Mouse (Mus musculus): ENCODE data around the gene Thap3. TPM values are rescaled to one million over a fixed set of nuclear protein-coding genes. Genes with fewer than 3 reads are reported as not detected.

Thap3 gene
- polyA plus RNA-seq, 1 experiment, result 72.0 TPM

DNA sequence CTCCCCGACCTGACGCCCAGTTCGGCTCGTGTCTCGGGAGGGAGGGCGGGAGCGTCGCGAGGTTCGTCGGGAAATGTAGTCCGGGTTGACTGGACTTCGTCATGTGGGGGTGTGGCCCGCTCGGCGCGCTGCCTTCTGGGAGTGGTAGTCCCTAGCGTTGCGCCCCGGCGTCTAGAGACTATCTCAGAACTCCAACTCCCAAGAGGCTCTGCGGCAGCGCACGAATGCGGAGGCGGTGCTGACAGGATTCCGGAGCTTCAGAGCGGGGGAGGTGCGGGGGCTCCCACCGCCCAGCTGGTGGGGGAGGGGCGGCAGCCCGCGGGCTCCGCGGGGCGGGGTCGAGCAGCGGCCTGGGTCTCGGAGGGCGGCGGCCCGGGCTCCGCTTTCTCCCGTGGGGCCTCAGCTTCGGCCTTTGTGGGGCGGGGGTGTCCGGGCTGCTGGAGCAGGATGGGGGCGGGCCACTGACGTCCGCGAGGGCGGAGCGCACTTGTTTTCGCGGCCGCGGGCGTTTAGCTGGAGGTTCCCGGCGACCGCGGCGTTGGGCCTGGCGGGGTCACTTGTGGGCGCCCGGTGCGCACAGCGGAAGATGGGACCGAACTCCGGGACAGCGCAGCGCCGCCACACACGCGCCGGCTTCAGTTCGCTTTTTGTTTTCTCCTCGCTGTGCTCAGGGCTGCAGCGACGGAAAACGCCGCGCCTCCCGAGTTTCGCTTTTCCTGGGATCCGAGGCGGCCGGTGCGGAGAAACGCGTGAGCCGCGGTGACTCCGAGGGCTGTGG, 7.6 kb upstream of the Thap3 start, which contains the start of gene Phf13:
TSS of gene Phf13 (minus strand) at position 86 of the 778 bp plus-strand sequence.
- TF ChIP-seq CTCF (IDR thresholded peaks at IDR 0.05; ENCODE audit: borderline replicate concordance, control insufficient read depth, extremely low read depth, insufficient read depth, low read length, poor library complexity), result no peak; the same call in 1 of the 2 replicates
- TF ChIP-seq POLR2A (IDR thresholded peaks at IDR 0.05; ENCODE audit: control insufficient read depth, extremely low read depth, insufficient read depth, low read length, poor library complexity), result no peak
- peaks cover 4% of the 10 kb centered on the region; the same call in 1 of the 2 replicates for H3K36me3 ChIP-seq (ENCODE audit: control insufficient read depth, insufficient read depth, low read length)
- under 1% methylated on average over 94 of the region's 94 CpGs for WGBS
- H3K27me3 ChIP-seq (ENCODE audit: control insufficient read depth, insufficient read depth, low read length), result peaks cover 7% of the 10 kb centered on the region; the same call in 1 of the 2 replicates
- peaks cover 9% of the 10 kb centered on the region for H3K4me1 ChIP-seq (replicated peaks; ENCODE audit: control insufficient read depth, insufficient read depth, low read length)
- DNase-seq, result peak; percentile 99
- H3K4me3 ChIP-seq (ENCODE audit: control insufficient read depth, insufficient read depth, low read length), result peak within 1 kb of the TSS; percentile 97
- no peak within 1 kb of the TSS for H3K27ac ChIP-seq (ENCODE audit: control insufficient read depth, insufficient read depth, low read length)

DNA sequence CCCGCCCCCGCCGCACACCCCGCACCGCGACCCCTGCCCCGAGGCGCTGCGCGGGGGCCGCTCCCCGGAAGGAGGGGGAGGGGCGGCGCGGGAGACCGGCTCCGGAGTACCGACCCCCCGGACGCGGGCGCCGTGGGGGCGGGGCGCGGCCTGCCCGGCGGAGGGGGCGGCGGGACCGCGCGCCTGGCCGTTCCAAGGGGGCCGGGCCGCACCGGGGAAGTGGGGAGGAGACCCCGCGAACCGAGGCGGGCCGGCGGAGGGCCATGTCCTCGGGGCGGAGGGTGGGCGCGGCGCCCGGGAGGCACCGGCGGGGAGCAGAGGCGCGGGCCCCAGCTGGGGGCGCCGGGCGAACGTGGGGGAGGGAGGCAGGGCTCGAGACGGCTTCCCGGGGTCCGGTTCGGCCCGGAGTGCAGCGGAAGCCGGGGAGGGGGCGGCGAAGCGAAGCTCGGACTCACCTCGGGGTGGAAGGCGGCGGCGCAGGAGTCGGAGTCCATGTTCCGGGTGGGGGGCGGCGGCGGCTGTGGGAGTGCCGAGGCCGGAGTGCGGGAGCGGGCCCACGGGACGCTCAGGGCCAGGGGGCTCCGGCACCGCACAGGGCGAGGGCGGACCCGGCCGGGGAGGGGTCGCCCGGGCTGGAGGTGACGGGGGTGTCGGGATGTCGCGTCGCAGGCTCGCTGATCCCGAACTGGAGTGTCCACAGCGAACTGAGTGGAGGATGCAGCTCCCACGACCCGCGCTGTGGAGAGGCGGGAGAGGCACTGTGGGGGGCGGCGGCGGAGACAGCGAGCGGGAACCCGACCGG, 6.8 kb upstream of the Thap3 start:
- TF ChIP-seq POLR2A (IDR thresholded peaks at IDR 0.05; ENCODE audit: control insufficient read depth, extremely low read depth, insufficient read depth, low read length, poor library complexity) (no peak), CTCF (IDR thresholded peaks at IDR 0.05; ENCODE audit: borderline replicate concordance, control insufficient read depth, extremely low read depth, insufficient read depth, low read length, poor library complexity) (peak; percentile 8; the same call in 1 of the 2 replicates)

DNA sequence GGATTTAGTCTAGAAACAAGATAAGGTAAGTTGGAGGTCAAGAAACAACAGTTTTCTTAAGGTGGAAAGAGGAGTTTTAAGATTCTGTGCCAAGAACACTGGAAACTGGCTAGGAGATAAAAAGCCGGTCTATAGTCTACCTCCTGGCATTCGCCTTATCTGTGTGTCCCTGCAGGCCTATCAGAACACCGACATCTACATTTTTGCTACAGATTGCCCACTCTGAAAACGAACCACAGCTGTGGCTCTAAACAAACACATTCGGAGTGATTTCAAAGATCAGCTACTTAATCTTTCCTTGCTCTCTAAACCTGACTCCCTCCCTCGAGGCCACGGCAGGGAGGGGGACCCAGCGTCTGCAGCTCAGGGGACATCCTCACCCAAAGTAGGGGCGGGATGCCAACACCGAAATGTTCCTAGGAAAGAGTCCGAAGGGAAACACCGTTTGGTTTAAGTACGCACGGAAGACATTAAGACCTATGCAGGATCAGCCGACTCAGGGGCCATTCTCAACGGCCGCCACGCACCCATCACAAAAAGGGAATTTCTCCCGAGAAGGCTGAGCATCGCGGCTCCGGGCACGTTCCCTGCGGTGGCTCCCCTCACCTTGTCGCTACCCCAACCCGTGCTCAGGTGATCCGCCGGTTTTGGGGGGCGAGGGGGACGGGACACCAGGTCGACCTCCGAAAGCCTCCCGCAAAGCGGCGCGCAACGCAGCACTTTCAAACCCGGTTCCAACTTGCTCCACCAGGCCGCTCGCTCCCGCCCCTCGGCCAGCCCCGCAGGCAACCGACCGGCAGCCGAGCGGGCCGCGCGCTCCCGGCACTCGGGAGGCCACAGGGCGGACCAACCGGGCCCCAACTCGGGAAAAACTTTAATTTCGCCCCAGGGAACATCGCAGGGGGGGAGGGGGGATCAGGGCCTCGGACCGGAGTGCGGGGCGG, 5.7 kb upstream of the Thap3 start:
- Histone ChIP-seq H3K27ac (ENCODE audit: control insufficient read depth, insufficient read depth, low read length) (no peak overlapping the region), H3K27me3 (ENCODE audit: control insufficient read depth, insufficient read depth, low read length) (peaks cover 7% of the 10 kb centered on the region; the same call in 1 of the 2 replicates), H3K36me3 (ENCODE audit: control insufficient read depth, insufficient read depth, low read length) (peaks cover 9% of the 10 kb centered on the region; the same call in 1 of the 2 replicates), H3K4me1 (replicated peaks; ENCODE audit: control insufficient read depth, insufficient read depth, low read length) (peaks cover 9% of the 10 kb centered on the region), H3K4me3 (ENCODE audit: control insufficient read depth, insufficient read depth, low read length) (peak overlapping the region; percentile 97)
- TF ChIP-seq CTCF (IDR thresholded peaks at IDR 0.05; ENCODE audit: borderline replicate concordance, control insufficient read depth, extremely low read depth, insufficient read depth, low read length, poor library complexity) (0 out of 2 replicates have a peak, but pooled peaks have one; percentile 28), POLR2A (IDR thresholded peaks at IDR 0.05; ENCODE audit: control insufficient read depth, extremely low read depth, insufficient read depth, low read length, poor library complexity) (no peak)
- WGBS, result 10% methylated on average over 61 of the region's 61 CpGs
- DNase-seq, result no peak

More for the DNA sequence above, 6.8 kb upstream of the Thap3 start:
- Histone ChIP-seq H3K36me3 (ENCODE audit: control insufficient read depth, insufficient read depth, low read length) (peaks cover 9% of the 10 kb centered on the region; the same call in 1 of the 2 replicates), H3K27me3 (ENCODE audit: control insufficient read depth, insufficient read depth, low read length) (peaks cover 7% of the 10 kb centered on the region; the same call in 1 of the 2 replicates), H3K4me3 (ENCODE audit: control insufficient read depth, insufficient read depth, low read length) (peak overlapping the region; percentile 97), H3K27ac (ENCODE audit: control insufficient read depth, insufficient read depth, low read length) (no peak overlapping the region), H3K4me1 (replicated peaks; ENCODE audit: control insufficient read depth, insufficient read depth, low read length) (peaks cover 9% of the 10 kb centered on the region)
- WGBS, result 1% methylated on average over 88 of the region's 111 CpGs
- peak; percentile 58 for DNase-seq

DNA sequence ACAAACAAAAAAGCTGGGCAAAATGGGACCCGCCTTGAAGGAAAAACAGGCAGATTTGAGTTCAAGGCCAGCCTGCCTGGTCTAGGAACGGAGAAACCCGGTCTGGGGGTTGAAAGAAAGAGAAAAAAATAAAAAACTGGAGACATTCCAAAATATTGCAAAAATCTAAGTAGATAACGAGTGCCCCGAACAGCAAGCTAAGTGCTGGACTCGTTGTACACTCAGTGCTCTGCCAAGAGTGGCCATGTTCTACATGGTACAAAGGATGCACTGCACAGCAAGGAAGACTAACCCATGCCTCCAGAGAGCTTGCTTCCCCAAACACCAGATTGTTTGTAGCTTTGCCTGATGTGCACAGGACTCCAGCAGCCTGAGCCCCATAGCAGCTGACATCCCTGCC, 4.2 kb upstream of the Thap3 start:
- H3K36me3 ChIP-seq (ENCODE audit: control insufficient read depth, insufficient read depth, low read length), result peaks cover 9% of the 10 kb centered on the region; the same call in 1 of the 2 replicates
- H3K4me3 ChIP-seq (ENCODE audit: control insufficient read depth, insufficient read depth, low read length), result no peak overlapping the region
- no peak for DNase-seq
- H3K27ac ChIP-seq (ENCODE audit: control insufficient read depth, insufficient read depth, low read length), result no peak overlapping the region
- H3K4me1 ChIP-seq (replicated peaks; ENCODE audit: control insufficient read depth, insufficient read depth, low read length), result peaks cover 17% of the 10 kb centered on the region
- H3K27me3 ChIP-seq (ENCODE audit: control insufficient read depth, insufficient read depth, low read length), result peaks cover 7% of the 10 kb centered on the region; the same call in 1 of the 2 replicates
- 94% methylated on average over 6 of the region's 6 CpGs for WGBS
- TF ChIP-seq POLR2A (IDR thresholded peaks at IDR 0.05; ENCODE audit: control insufficient read depth, extremely low read depth, insufficient read depth, low read length, poor library complexity) (no peak), CTCF (IDR thresholded peaks at IDR 0.05; ENCODE audit: borderline replicate concordance, control insufficient read depth, extremely low read depth, insufficient read depth, low read length, poor library complexity) (no peak)

DNA sequence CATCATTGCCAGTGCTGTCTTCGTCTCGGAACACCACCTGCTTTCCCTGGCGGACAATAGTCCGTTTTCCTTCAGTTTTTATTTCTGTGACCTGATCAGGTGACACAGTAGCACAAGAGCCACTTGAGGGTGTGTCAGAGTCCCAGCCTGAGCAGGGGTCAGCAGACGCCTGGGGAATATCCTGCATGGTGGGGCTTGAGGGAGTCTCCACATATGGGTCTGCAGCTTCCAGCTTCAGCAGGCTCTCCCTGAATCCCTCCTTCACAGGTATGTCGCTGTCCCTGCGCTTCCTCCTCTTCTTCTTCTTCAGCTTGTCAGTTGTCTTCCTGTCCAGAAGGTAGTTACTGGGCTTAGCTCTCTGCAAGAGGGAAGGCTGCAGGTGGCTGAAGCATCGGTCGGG, 3.3 kb upstream of the Thap3 start:
- Histone ChIP-seq H3K27ac (ENCODE audit: control insufficient read depth, insufficient read depth, low read length) (no peak overlapping the region), H3K27me3 (ENCODE audit: control insufficient read depth, insufficient read depth, low read length) (peaks cover 7% of the 10 kb centered on the region; the same call in 1 of the 2 replicates), H3K36me3 (ENCODE audit: control insufficient read depth, insufficient read depth, low read length) (peaks cover 9% of the 10 kb centered on the region; the same call in 1 of the 2 replicates), H3K4me1 (replicated peaks; ENCODE audit: control insufficient read depth, insufficient read depth, low read length) (peaks cover 23% of the 10 kb centered on the region), H3K4me3 (ENCODE audit: control insufficient read depth, insufficient read depth, low read length) (no peak overlapping the region)
- 97% methylated on average over 9 of the region's 9 CpGs for WGBS
- no peak for TF ChIP-seq CTCF (IDR thresholded peaks at IDR 0.05; ENCODE audit: borderline replicate concordance, control insufficient read depth, extremely low read depth, insufficient read depth, low read length, poor library complexity)
- TF ChIP-seq POLR2A (IDR thresholded peaks at IDR 0.05; ENCODE audit: control insufficient read depth, extremely low read depth, insufficient read depth, low read length, poor library complexity), result no peak
- DNase-seq, result no peak

Measured in thymus, adult 2 months (tissue).